Mouse (Mus musculus) liver, adult 2 months (tissue): ENCODE data around the gene Mob4. TPM values are rescaled to one million over a fixed set of nuclear protein-coding genes. Genes with fewer than 3 reads are reported as not detected.

Experiments used
- DNase-seq: peaks from one replicate; pipeline ENCODE4 v3.0.0-alpha.2; 2011; ENCODE audit warnings: low read depth, low spot score; ENCODE audit errors: extremely low read depth
- H3K27ac ChIP-seq: fragments of 200-500 bp; replicated peaks from 2 replicates; pipeline ENCODE4 v1.5.1; 2012; ENCODE audit warnings: low read depth, mild to moderate bottlenecking, control low read depth, inconsistent platforms, low read length; ENCODE audit not compliant: insufficient read depth
- H3K27me3 ChIP-seq: fragments of 200-500 bp; 2 replicates; pipeline ENCODE4 v1.6.1; 2012; ENCODE audit warnings: mild to moderate bottlenecking, moderate library complexity, low read length, inconsistent platforms; ENCODE audit not compliant: control insufficient read depth, insufficient read depth
- H3K36me3 ChIP-seq: fragments of 200-500 bp; 2 replicates; pipeline ENCODE4 v1.6.1; 2012; ENCODE audit warnings: low read length, inconsistent platforms; ENCODE audit not compliant: control insufficient read depth, insufficient read depth
- H3K4me1 ChIP-seq: fragments of 200-500 bp; 2 replicates; pipeline ENCODE4 v1.6.1; 2011; ENCODE audit warnings: low read length; ENCODE audit not compliant: control insufficient read depth, insufficient read depth
- H3K4me3 ChIP-seq: fragments of 200-500 bp; 2 replicates; pipeline ENCODE4 v1.5.1; 2011; ENCODE audit warnings: low read depth, mild to moderate bottlenecking, control low read depth, low read length, moderate library complexity; ENCODE audit not compliant: insufficient read depth
- H3K79me2 ChIP-seq: fragments of 200-500 bp; 2 replicates; pipeline ENCODE4 v1.6.1; 2012; ENCODE audit warnings: inconsistent platforms, mild to moderate bottlenecking, low read length, moderate library complexity; ENCODE audit not compliant: control insufficient read depth, insufficient read depth
- H3K9ac ChIP-seq: fragments of 200-500 bp; 2 replicates; pipeline ENCODE4 v1.6.1; 2012; ENCODE audit warnings: low read depth, mild to moderate bottlenecking, control low read depth, inconsistent platforms, low read length
- CTCF ChIP-seq: fragments of 200-500 bp; IDR thresholded peaks from 2 replicates; pipeline ENCODE4 v1.5.1; 2011; ENCODE audit warnings: low read depth, low read length, control low read depth
- POLR2A ChIP-seq: fragments of 200-500 bp; IDR thresholded peaks from 2 replicates; pipeline ENCODE4 v1.6.1; 2011; ENCODE audit warnings: low read length, control low read depth; ENCODE audit not compliant: insufficient read depth; ENCODE audit errors: extremely low read depth
- WGBS: fragments of 180-500 bp; shearing (Covaris S2); methylation state at CpG from one replicate; pipeline ENCODE4 v1.1.7; 2018; 5-methylcytosine and 5-hydroxymethylcytosine counted together
- polyA plus RNA-seq: library from polyadenylated mRNA; depleted of rRNA; stranded (reverse); fragments of >200 nt; gene quantifications from 2 replicates; pipeline ENCODE4 v1.2.3, GENCODE M21; 2012; rRNA removed
- total RNA-seq: library from RNA; depleted of rRNA; stranded (reverse); fragments of >200 nt; gene quantifications from 2 replicates; pipeline ENCODE4 v1.2.3, GENCODE M21; 2014; rRNA removed

The Mob4 gene
- total and polyA plus RNA-seq, 2 experiments: 6.1 to 27.8 TPM

DNA sequence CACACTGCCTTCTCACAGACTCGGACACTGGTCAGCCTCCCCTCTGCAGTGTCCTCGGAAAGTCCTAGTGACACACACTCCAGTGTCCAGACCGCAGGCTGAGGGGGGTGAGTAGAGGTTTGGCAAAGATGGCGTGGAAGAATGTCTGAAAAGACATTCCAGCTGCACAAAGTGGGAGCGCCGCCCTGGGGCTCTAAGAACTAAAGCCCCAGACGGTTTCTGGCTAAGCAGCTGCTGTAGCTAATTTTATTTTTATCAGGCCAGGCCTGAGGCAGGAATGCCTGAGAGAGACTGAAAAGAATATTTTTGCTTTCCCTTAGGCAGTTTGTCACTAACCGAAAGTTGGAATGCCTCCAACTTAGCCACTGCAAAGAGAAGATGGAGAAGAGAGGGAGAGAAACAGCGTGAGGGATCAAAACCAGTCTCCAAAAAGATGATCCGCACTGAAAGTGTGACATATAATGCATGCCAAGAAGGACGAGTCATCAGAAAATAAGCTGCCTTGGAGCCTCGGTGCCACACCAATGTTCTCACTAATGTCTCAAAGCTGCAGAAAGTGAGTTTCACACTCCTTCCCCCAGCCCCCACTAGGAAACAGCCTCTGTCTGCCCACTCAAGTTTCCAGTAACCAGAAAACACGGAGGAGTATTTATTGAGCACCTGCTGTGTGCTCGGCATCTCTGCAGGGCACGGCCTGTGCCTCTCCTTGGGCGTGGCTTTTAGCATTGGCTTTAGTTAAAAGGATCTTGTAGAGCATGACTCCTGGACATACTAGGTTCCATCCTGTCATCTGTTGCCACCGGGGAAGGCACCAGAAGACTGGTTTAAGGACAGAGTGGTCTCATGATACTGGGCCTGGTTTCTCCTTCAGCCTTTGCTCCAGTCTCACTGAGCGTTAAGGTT, 71.1 kb downstream of the Mob4 start:
- DNase-seq: no peak
- H3K4me1 ChIP-seq: no peaks in the 10 kb centered on the region
- H3K27me3 ChIP-seq: no peaks in the 10 kb centered on the region
- H3K4me3 ChIP-seq: no peak overlapping the region
- H3K79me2 ChIP-seq: no peaks in the 10 kb centered on the region
- no peak overlapping the region for H3K9ac ChIP-seq
- TF ChIP-seq CTCF (no peak), POLR2A (no peak)
- no peaks in the 10 kb centered on the region for H3K36me3 ChIP-seq
- no peak overlapping the region for H3K27ac ChIP-seq
- 81% methylated on average over 18 of the region's 18 CpGs for WGBS

Other genes starting within 250 kb of the Mob4 start
- 7.2 and 8.5 TPM in 2 replicates for gene Ankrd44, start 204.8 kb upstream of the Mob4 start, total RNA-seq
- 1.6 and 2.3 TPM in 2 replicates for gene Ankrd44, start 204.8 kb upstream of the Mob4 start, polyA plus RNA-seq
- 73.8 and 89.0 TPM in 2 replicates for gene Sf3b1, start 103.8 kb upstream of the Mob4 start, total RNA-seq
- gene Sf3b1, start 103.8 kb upstream of the Mob4 start, polyA plus RNA-seq: 11.0 and 13.6 TPM in 2 replicates
- 43.4 and 63.2 TPM in 2 replicates for gene Coq10b, start 78.5 kb upstream of the Mob4 start, total RNA-seq
- gene Coq10b, start 78.5 kb upstream of the Mob4 start, polyA plus RNA-seq: 6.3 and 7.8 TPM in 2 replicates
- 194 and 259 TPM in 2 replicates for gene Hspe1, start 43.1 kb upstream of the Mob4 start, total RNA-seq
- 29.5 and 41.5 TPM in 2 replicates for gene Hspe1, start 43.1 kb upstream of the Mob4 start, polyA plus RNA-seq
- 262 and 301 TPM in 2 replicates for gene Hspd1, start 43.0 kb upstream of the Mob4 start, total RNA-seq
- gene Hspd1, start 43.0 kb upstream of the Mob4 start, polyA plus RNA-seq: 52.3 and 59.2 TPM in 2 replicates
- 0.37 and 0.54 TPM in 2 replicates for gene Rftn2, start 95.6 kb downstream of the Mob4 start, total RNA-seq
- 0.24 and 0.29 TPM in 2 replicates for gene Rftn2, start 95.6 kb downstream of the Mob4 start, polyA plus RNA-seq
- gene Mars2, start 105.9 kb downstream of the Mob4 start, total RNA-seq: 1.0 TPM in 2 replicates
- gene Mars2, start 105.9 kb downstream of the Mob4 start, polyA plus RNA-seq: 0.67 and 0.75 TPM in 2 replicates
- gene Boll, start 232.2 kb downstream of the Mob4 start, total RNA-seq: 0.20 TPM in 1 of 2 replicates, not detected in the other
- not detected in 2 replicates for gene Boll, start 232.2 kb downstream of the Mob4 start, polyA plus RNA-seq